Mouse (Mus musculus) lung, adult 2 months (tissue): Measurements from ENCODE around the gene Kdm4b.

Source experiments
- CTCF ChIP-seq: fragments of 200-500 bp; IDR thresholded peaks from 2 replicates; pipeline ENCODE4 v1.5.1; 2011; ENCODE audit warnings: mild to moderate bottlenecking, low read length, control low read depth; ENCODE audit not compliant: insufficient read depth
- POLR2A ChIP-seq: fragments of 200-500 bp; IDR thresholded peaks from 2 replicates; pipeline ENCODE4 v1.6.1; 2011; ENCODE audit warnings: low read depth, mild to moderate bottlenecking, control low read depth, low read length, borderline replicate concordance; ENCODE audit errors: extremely low read depth

DNA sequence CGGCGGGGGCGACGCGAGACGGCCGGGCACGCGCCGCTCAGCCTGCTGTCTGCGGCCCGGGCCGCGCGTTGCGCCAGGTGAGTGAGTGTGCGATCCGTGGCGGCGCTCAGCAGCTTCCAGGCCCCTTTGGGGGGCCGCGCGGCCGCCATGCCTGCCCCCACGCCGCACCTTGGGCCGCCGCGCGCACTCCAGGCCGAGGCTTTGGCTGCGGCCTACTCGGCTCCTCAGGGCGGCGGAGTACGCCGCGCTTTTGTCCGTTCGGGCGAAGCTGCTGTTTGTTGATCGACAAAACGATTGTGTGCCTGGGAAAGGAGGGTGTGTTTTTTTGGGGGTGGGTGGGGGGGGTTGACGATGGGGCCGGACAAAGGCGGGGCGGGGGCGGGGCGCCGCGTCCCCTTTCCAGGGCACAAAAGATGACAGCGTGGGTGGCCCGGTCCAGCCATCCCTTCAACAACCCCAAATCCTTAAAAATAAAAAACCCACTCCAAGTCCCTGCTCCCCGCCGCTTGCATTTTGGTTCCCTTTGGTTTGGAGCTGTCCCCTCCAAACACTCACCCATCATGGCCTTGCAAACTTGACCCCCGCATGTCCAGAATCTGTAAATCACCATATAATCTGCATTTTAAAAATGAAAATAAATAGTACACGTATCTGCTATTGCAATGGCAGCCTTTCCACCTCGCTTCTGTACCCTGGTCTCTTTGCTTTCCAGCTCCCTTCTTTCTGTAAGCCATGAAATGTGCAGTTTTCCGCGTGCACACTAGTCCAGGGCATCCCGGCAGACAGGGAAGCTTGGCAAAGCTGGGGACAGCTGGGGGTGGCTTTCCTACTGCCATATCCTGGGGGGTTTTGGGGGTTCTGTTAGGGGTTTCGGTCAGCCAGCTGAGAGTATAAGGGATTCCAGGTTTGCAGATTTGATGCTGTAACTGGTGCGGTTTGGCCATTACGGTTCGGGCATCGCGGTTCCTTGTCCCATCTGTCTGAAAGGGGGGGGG, 588 bp downstream of the Kdm4b start:
- TF ChIP-seq POLR2A (no peak), CTCF (no peak)
